19 mouse cellular contexts compared by ENCODE assay signal in genomic region chr7:110241472-110242289, GRCm38 (mm10). TPM values are rescaled to one million over a fixed set of nuclear protein-coding genes. Genes with fewer than 3 reads are reported as not detected.
DNase-seq lines count a peak whose midpoint lies in the region; ATAC-seq and TF ChIP-seq lines count a peak whose summit lies in the region.
"Had no signal": no experiment of that assay in that cellular context is flagged by ENCODE, and none has a peak within 500 bp of the region (broad histone marks: within the 10 kb centered on the region; RNA-seq: fewer than 3 reads in every experiment).

No protein-coding gene starts in this region.

- no peaks in the 10 kb centered on the region for H3K27me3 ChIP-seq in hindbrain, embryonic 16.5 days (replicated peaks; ENCODE audit: control insufficient read depth, insufficient read depth, low read length)
- no peaks in the 10 kb centered on the region for H3K27me3 ChIP-seq in hindbrain, embryonic 13.5 days
- H3K27me3 ChIP-seq: embryonic facial prominence, embryonic 15.5 days had no signal

- intact Hi-C loops in left cerebral cortex, postnatal 25 days (cut with DNase I): no loop called here

- in situ Hi-C loops in ES-E14 (cut with MboI; ENCODE audit: low sequenced_read_pairs in 2 of 2, unreplicated experiment in 2 of 2): no loop called here

- no peak overlapping the region for H3K4me2 ChIP-seq in hindbrain, embryonic 16.5 days (ENCODE audit: low read length)
- H3K4me2 ChIP-seq in hindbrain, embryonic 13.5 days: no peak overlapping the region
- H3K4me2 ChIP-seq: embryonic facial prominence, embryonic 15.5 days had no signal

- peak; percentile 72 for ATAC-seq in megakaryocyte progenitor cell, adult 5-6 weeks (replicated peaks; ENCODE audit: poor library complexity)
- ATAC-seq in hindbrain, embryonic 16.5 days: no peak
- no peak for ATAC-seq in hindbrain, embryonic 13.5 days (ENCODE audit: low FRiP score)

- no peak overlapping the region for H3K27ac ChIP-seq in ES-E14 (ENCODE audit: insufficient read depth, low read depth, low read length, poor library complexity, severe bottlenecking)
- no peak overlapping the region for H3K27ac ChIP-seq in hindbrain, embryonic 16.5 days (ENCODE audit: low read depth, low read length)
- no peak overlapping the region for H3K27ac ChIP-seq in hindbrain, embryonic 13.5 days
- H3K27ac ChIP-seq: embryonic facial prominence, embryonic 15.5 days; gastrocnemius, adult 2 months; layer of hippocampus, adult 2 months; liver, embryonic 14.5 days had no signal

- peaks cover 6 to 7% of the 10 kb centered on the region in 2 experiments; a peak in 2 of 4 replicates for H3K4me1 ChIP-seq in ES-E14 (ENCODE audit: control insufficient read depth in 2 of 2, insufficient read depth in 2 of 2, low read length in 2 of 2, poor library complexity in 1 of 2)
- H3K4me1 ChIP-seq in hindbrain, embryonic 16.5 days (ENCODE audit: control insufficient read depth, insufficient read depth, low read depth, low read length): no peaks in the 10 kb centered on the region
- 0 out of 2 replicates have a peak, but pooled peaks cover 8% of the 10 kb centered on the region for H3K4me1 ChIP-seq in hindbrain, embryonic 13.5 days (replicated peaks)

- H3K36me3 ChIP-seq in ES-E14 (ENCODE audit: control insufficient read depth, insufficient read depth, low read length, poor library complexity, severe bottlenecking): peaks cover 8% of the 10 kb centered on the region; the same call in 1 of the 2 replicates
- H3K36me3 ChIP-seq in hindbrain, embryonic 16.5 days (ENCODE audit: control insufficient read depth, insufficient read depth, low read length): no peaks in the 10 kb centered on the region
- no peaks in the 10 kb centered on the region for H3K36me3 ChIP-seq in hindbrain, embryonic 13.5 days

- peak; percentile 75 to 79 for DNase-seq in B cell, adult 2 months
- no peak for DNase-seq in ES-E14 (ENCODE audit: low read depth, low spot score)
- DNase-seq in spleen, postnatal 14 days (ENCODE audit: low spot score in 2 of 2): peak; percentile 19 to 25
- DNase-seq in left cerebral cortex, postnatal 25 days (ENCODE audit: low spot score in 2 of 2): no peak
- DNase-seq: adrenal gland, adult 8-10 months; cerebellum, adult 11 months; cerebellum, postnatal 14 days; gastrocnemius, adult 2 months; heart, postnatal 36 days; kidney, adult 2 months; kidney, postnatal 14 days; layer of hippocampus, postnatal 36 days; thymus, adult 2 months had no signal

- H3K9ac ChIP-seq in ES-E14 (ENCODE audit: insufficient read depth, low read depth, low read length, poor library complexity, severe bottlenecking): no peak overlapping the region
- H3K9ac ChIP-seq in hindbrain, embryonic 16.5 days (ENCODE audit: low read depth, low read length): no peak overlapping the region
- H3K9ac ChIP-seq in hindbrain, embryonic 13.5 days: no peak overlapping the region
- H3K9ac ChIP-seq: embryonic facial prominence, embryonic 15.5 days; liver, embryonic 14.5 days had no signal

- H3K9me3 ChIP-seq in ES-E14 (ENCODE audit: control insufficient read depth, insufficient read depth, low read depth, low read length): no peaks in the 10 kb centered on the region
- H3K9me3 ChIP-seq in hindbrain, embryonic 16.5 days (ENCODE audit: control insufficient read depth, low read length): no peaks in the 10 kb centered on the region
- no peaks in the 10 kb centered on the region for H3K9me3 ChIP-seq in hindbrain, embryonic 13.5 days
- H3K9me3 ChIP-seq: embryonic facial prominence, embryonic 15.5 days had no signal

- H3K4me3 ChIP-seq in ES-E14 (ENCODE audit: insufficient read depth in 1 of 2, low read depth in 1 of 2, low read length in 2 of 2, poor library complexity in 1 of 2, severe bottlenecking in 1 of 2): no peak overlapping the region
- no peak overlapping the region for H3K4me3 ChIP-seq in hindbrain, embryonic 16.5 days (ENCODE audit: low read length)
- no peak overlapping the region for H3K4me3 ChIP-seq in hindbrain, embryonic 13.5 days
- H3K4me3 ChIP-seq: embryonic facial prominence, embryonic 15.5 days; gastrocnemius, adult 2 months; layer of hippocampus, adult 2 months had no signal

- 68% methylated on average over 9 of the region's 9 CpGs for WGBS in hindbrain, embryonic 16.5 days
- 72% methylated on average over 9 of the region's 9 CpGs for WGBS in hindbrain, embryonic 13.5 days

TF ChIP-seq in ES-E14, 5 proteins besides CTCF, POLR2A, EP300 and RAD21:
- TF ChIP-seq MAFK (IDR thresholded peaks at IDR 0.05; ENCODE audit: insufficient read depth, low read depth, low read length): no peak
- peak; percentile 61; the same call in 1 of the 2 replicates for TF ChIP-seq ZNF384 (IDR thresholded peaks at IDR 0.05; ENCODE audit: low read depth, low read length)

RNA-seq across cellular contexts. Expression of gene Swap70, which starts 20.2 kb away (rescaled TPM):
- total RNA-seq in ES-E14 (2012; rRNA removed): 26.3 and 28.7 TPM in 2 replicates
- 30.1 and 36.6 TPM in 2 replicates for total RNA-seq in megakaryocyte progenitor cell, adult 5-6 weeks (2015)
- 67.0 and 68.6 TPM in 2 replicates for total RNA-seq in megakaryocyte progenitor cell, adult 5-6 weeks (2017)
- 10.6 and 11.2 TPM in 2 replicates for polyA plus RNA-seq in hindbrain, embryonic 16.5 days (2015; fragmentation: Nextera tagmentation; extraction: Ambion mirVana)
- total RNA-seq in left cerebral cortex, postnatal 25 days (2021): 10 to 100 TPM; 11.0 to 13.0 TPM
- polyA plus RNA-seq in hindbrain, embryonic 13.5 days (2015; fragmentation: Nextera tagmentation; extraction: Ambion mirVana): 10.9 and 11.2 TPM in 2 replicates

Comparison
In these comparisons a context has a peak if more than half of its experiments do, and no peak if none do; other contexts are left out.
1. DNase-seq: peak in B cell, adult 2 months (2 of 2) and spleen, postnatal 14 days (2 of 2); none in ES-E14 (single experiment) and left cerebral cortex, postnatal 25 days (0 of 2).